In the genomic region with DNA sequence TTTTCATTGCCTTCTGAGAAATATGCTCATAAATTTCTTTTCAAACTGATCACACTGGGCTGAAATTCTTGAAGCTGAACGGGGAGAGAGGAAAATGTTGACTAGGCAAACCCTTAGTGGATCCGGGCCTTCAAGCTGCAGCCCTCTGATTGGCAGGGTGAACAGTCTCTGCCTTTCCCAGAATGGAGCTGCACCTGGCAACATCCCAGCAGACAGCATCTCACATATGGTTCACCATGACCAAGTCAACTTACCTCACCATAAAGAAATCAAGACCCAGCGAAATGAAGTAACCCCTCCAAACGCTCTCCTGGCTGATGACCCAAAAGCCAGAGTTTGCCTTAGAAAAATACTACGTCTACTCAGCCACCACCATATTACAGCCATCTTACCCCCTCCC, we compare ENCODE assay signal across 23 mouse cellular contexts. TPM values are rescaled to one million over a fixed set of nuclear protein-coding genes. Genes with fewer than 3 reads are reported as not detected.
A peak's percentile ranks its signal among the peaks of the same experiment; 100 is the strongest.
DNase-seq lines count a peak whose midpoint lies in the region; ATAC-seq lines count a peak whose summit lies in the region.
"Had no signal": no experiment of that assay in that cellular context is flagged by ENCODE, and none has a peak within 500 bp of the region (broad histone marks: within the 10 kb centered on the region; RNA-seq: fewer than 3 reads in every experiment).

No protein-coding gene starts in this region.

- no peak for ATAC-seq in megakaryocyte progenitor cell, adult 5-6 weeks (replicated peaks; ENCODE audit: poor library complexity)
- ATAC-seq: CD4-positive, CD25-positive, alpha-beta regulatory T cell, adult 4 months; forebrain, embryonic 13.5 days; forebrain, embryonic 16.5 days; hindbrain, postnatal 0 days; inflammation-experienced regulatory T-cells, adult 6 months; intestine, embryonic 16.5 days had no signal

- peak; percentile 40 for DNase-seq in cerebellum, adult 8-10 months
- DNase-seq in cerebellum, adult 11-12 months: no peak
- DNase-seq in brain, adult 2 months (ENCODE audit: low read depth, low spot score): peak; percentile 51
- peak; percentile 65 for DNase-seq in cerebellum, adult 9-11 months
- DNase-seq in cerebellum, postnatal 25 days: peak; percentile 48 to 72
- no peak for DNase-seq in thymus, postnatal 0 days (ENCODE audit: low spot score)
- no peak for DNase-seq in layer of hippocampus, adult 9-11 months
- DNase-seq: adrenal gland, adult 2 months; adrenal gland, postnatal 14 days; gastrocnemius, postnatal 10 days; gastrocnemius, postnatal 36 days; heart, postnatal 14 days; heart, postnatal 4 days; kidney, adult 18-20 months had no signal

RNA-seq across cellular contexts. Expression of a gene that starts 8.7 kb away (rescaled TPM):
- not detected in 2 replicates for total RNA-seq in megakaryocyte progenitor cell, adult 5-6 weeks (2015)
- total RNA-seq in megakaryocyte progenitor cell, adult 5-6 weeks (2017): not detected in 2 replicates
- polyA plus RNA-seq in thymus, postnatal 0 days (2015; fragmentation: Nextera tagmentation; extraction: Ambion mirVana): 2.2 and 3.1 TPM in 2 replicates
- total RNA-seq: granulocyte monocyte progenitor cell, adult 5-6 weeks; MEL had no signal
- polyA plus RNA-seq: inflammation-experienced regulatory T-cells, adult 6 months had no signal

Comparison
In these comparisons a context has a peak if more than half of its experiments do, and no peak if none do; other contexts are left out.
1. DNase-seq: peak in cerebellum, adult 8-10 months (single experiment), brain, adult 2 months (single experiment), cerebellum, adult 9-11 months (single experiment) and cerebellum, postnatal 25 days (2 of 2); none in cerebellum, adult 11-12 months (single experiment), thymus, postnatal 0 days (single experiment) and layer of hippocampus, adult 9-11 months (single experiment).